Mouse (Mus musculus) CH12.LX (cell line): Measurements from ENCODE around the gene Raf1. TPM values are rescaled to one million over a fixed set of nuclear protein-coding genes. Genes with fewer than 3 reads are reported as not detected.
A peak's percentile ranks its signal among the peaks of the same experiment; 100 is the strongest.

Experiments
- DNase-seq: peaks from one replicate; pipeline ENCODE4 v3.0.0-alpha.2; 2013; ENCODE audit errors: extremely low read depth
- H3K27ac ChIP-seq: 2 replicates; pipeline ENCODE4 v1.5.1; 2012; ENCODE audit warnings: low read depth, mild to moderate bottlenecking, control low read depth, moderate library complexity; ENCODE audit not compliant: insufficient read depth
- H3K27me3 ChIP-seq: replicated peaks from 2 replicates; pipeline ENCODE3; 2012; ENCODE audit warnings: inconsistent platforms
- H3K36me3 ChIP-seq, 2 experiments: replicated peaks in 1 of 2; 2 replicates each; pipeline versions ENCODE3 to v1.6.1; 2012; ENCODE audit warnings: inconsistent platforms in 1 of 2, low read length in 1 of 2, mild to moderate bottlenecking in 1 of 2, mixed read lengths in 1 of 2, moderate library complexity in 1 of 2; ENCODE audit not compliant: control insufficient read depth in 1 of 2, insufficient read depth in 1 of 2
- H3K4me1 ChIP-seq, 2 experiments: 2 replicates each; pipeline ENCODE4 v1.6.1; 2012; ENCODE audit warnings: inconsistent platforms in 1 of 2, moderate library complexity in 1 of 2; ENCODE audit not compliant: insufficient read depth in 2 of 2, control insufficient read depth in 1 of 2
- H3K4me2 ChIP-seq: 2 replicates; pipeline ENCODE4 v1.6.1; 2012; ENCODE audit warnings: low read depth, mild to moderate bottlenecking, control low read depth; ENCODE audit not compliant: poor library complexity, insufficient read depth, severe bottlenecking
- H3K4me3 ChIP-seq, 3 experiments: fragments of 150-350 bp in 1 of 3; sonication (generic) in 1 of 3; replicated peaks in 1 of 3; 2 replicates each; pipeline versions ENCODE3 to v1.5.1; 2011 to 2012; ENCODE audit warnings: low read depth in 2 of 3, low read length in 2 of 3, mild to moderate bottlenecking in 2 of 3, moderate library complexity in 2 of 3, control low read depth in 1 of 3, improper control_type of control experiment in 1 of 3, inconsistent platforms in 1 of 3, mixed read lengths in 1 of 3; ENCODE audit not compliant: poor library complexity in 1 of 3
- H3K79me2 ChIP-seq: replicated peaks from 2 replicates; pipeline ENCODE4 v1.6.1; 2012; ENCODE audit warnings: mild to moderate bottlenecking, moderate library complexity; ENCODE audit not compliant: control insufficient read depth, poor library complexity, insufficient read depth, severe bottlenecking; ENCODE audit errors: extremely low read depth
- H3K9ac ChIP-seq: 2 replicates; pipeline ENCODE4 v1.6.1; 2012; ENCODE audit warnings: low read depth, mild to moderate bottlenecking, control low read depth, moderate library complexity; ENCODE audit not compliant: insufficient read depth
- H3K9me3 ChIP-seq: replicated peaks from 2 replicates; pipeline ENCODE3; 2012; ENCODE audit warnings: low read length, inconsistent platforms, mixed read lengths
- CTCF ChIP-seq, 2 experiments: IDR thresholded peaks in 1 of 2; conservative IDR thresholded peaks in 1 of 2; 2 replicates each; pipeline ENCODE4 v1.5.1; 2011 to 2012; ENCODE audit warnings: low read depth in 2 of 2, low read length in 2 of 2, improper control_type of control experiment in 1 of 2, inconsistent platforms in 1 of 2, mild to moderate bottlenecking in 1 of 2, moderate library complexity in 1 of 2
- IRF4 ChIP-seq: IDR thresholded peaks from 2 replicates; pipeline ENCODE4 v1.6.1; 2014; ENCODE audit warnings: low read depth, mild to moderate bottlenecking, inconsistent platforms, low read length, improper control_type of control experiment
- JUN ChIP-seq: IDR thresholded peaks from 2 replicates; pipeline ENCODE4 v1.6.1; 2011; ENCODE audit warnings: low read depth, mild to moderate bottlenecking, low read length, improper control_type of control experiment, moderate library complexity; ENCODE audit not compliant: insufficient read depth
- MAX ChIP-seq: IDR thresholded peaks from 2 replicates; pipeline ENCODE4 v1.6.1; 2011; ENCODE audit warnings: low read length, improper control_type of control experiment
- MAZ ChIP-seq: IDR thresholded peaks from 2 replicates; pipeline ENCODE4 v1.6.1; 2012; ENCODE audit warnings: low read depth, mild to moderate bottlenecking, inconsistent platforms, low read length, improper control_type of control experiment, moderate library complexity
- MEF2A ChIP-seq: IDR thresholded peaks from 2 replicates; pipeline ENCODE4 v1.6.1; 2014; ENCODE audit warnings: low read depth, mild to moderate bottlenecking, inconsistent platforms, low read length, improper control_type of control experiment, borderline replicate concordance
- MYC ChIP-seq: IDR thresholded peaks from 2 replicates; pipeline ENCODE4 v1.6.1; 2011; ENCODE audit warnings: low read depth, mild to moderate bottlenecking, improper control_type of control experiment, low read length
- NELFE ChIP-seq: IDR thresholded peaks from 2 replicates; pipeline ENCODE4 v1.6.1; 2011; ENCODE audit warnings: low read depth, low read length, improper control_type of control experiment
- NRF1 ChIP-seq: IDR thresholded peaks from 2 replicates; pipeline ENCODE4 v1.6.1; 2014; ENCODE audit warnings: low read depth, mild to moderate bottlenecking, inconsistent platforms, low read length, improper control_type of control experiment, moderate library complexity
- PAX5 ChIP-seq: IDR thresholded peaks from 2 replicates; pipeline ENCODE4 v1.6.1; 2012; ENCODE audit warnings: low read length, inconsistent platforms, mixed read lengths
- POLR2A ChIP-seq: IDR thresholded peaks from 2 replicates; pipeline ENCODE4 v1.6.1; 2011; ENCODE audit warnings: low read depth, mild to moderate bottlenecking, improper control_type of control experiment, low read length
- RCOR1 ChIP-seq: conservative IDR thresholded peaks from 2 replicates; pipeline ENCODE4 v1.6.1; 2012; ENCODE audit warnings: low read depth, mild to moderate bottlenecking, inconsistent platforms, low read length, improper control_type of control experiment
- SMC3 ChIP-seq: IDR thresholded peaks from 2 replicates; pipeline ENCODE4 v1.6.1; 2011; ENCODE audit warnings: low read depth, low read length, improper control_type of control experiment
- TBP ChIP-seq: conservative IDR thresholded peaks from 2 replicates; pipeline ENCODE4 v1.6.1; 2011; ENCODE audit warnings: low read depth, low read length, improper control_type of control experiment
- USF2 ChIP-seq: conservative IDR thresholded peaks from 2 replicates; pipeline ENCODE4 v1.6.1; 2011; ENCODE audit warnings: low read depth, low read length, improper control_type of control experiment
- ZMIZ1 ChIP-seq: IDR thresholded peaks from 2 replicates; pipeline ENCODE4 v1.6.1; 2012; ENCODE audit warnings: low read depth, mild to moderate bottlenecking, inconsistent platforms, low read length, improper control_type of control experiment
- ZNF384 ChIP-seq: IDR thresholded peaks from 2 replicates; pipeline ENCODE4 v1.6.1; 2012; ENCODE audit warnings: low read depth, low read length, improper control_type of control experiment, inconsistent platforms
- dilution Hi-C: fragments of 300-500 bp; cut with MboI; formaldehyde crosslinking; loops from 2 replicates; pipeline ENCODE4 v1.14.3; 2020; ENCODE audit warnings: low sequenced_read_pairs; ENCODE audit not compliant: extremely low pct_unique_long_range_greater_than_20kb, extremely low pct_ligation_motif_present
- in situ Hi-C: fragments of 300-500 bp; cut with MboI; formaldehyde crosslinking; loops from 3 replicates; pipeline ENCODE4 v1.14.3; 2019; ENCODE audit warnings: low sequenced_read_pairs, low pct_ligation_motif_present, low pct_unique_long_range_greater_than_20kb, mixed read lengths
- polyA plus RNA-seq: library from polyadenylated mRNA; unstranded; fragments of >175 nt; gene quantifications from 2 replicates; pipeline ENCODE4 v1.2.1, GENCODE M21; 2012; ENCODE audit warnings: low read depth; ENCODE audit not compliant: insufficient read length
- total RNA-seq, 2 experiments: library from RNA; depleted of rRNA; stranded (reverse); fragments of 300-350 nt in 1 of 2; fragments of >200 nt in 1 of 2; gene quantifications; 2 replicates each; pipeline ENCODE4 v1.2.3; 2012 to 2014

Raf1 gene
- total and polyA plus RNA-seq, 3 experiments, result 53.5 to 79.2 (median 59.8) TPM

GRCm38 (mm10) chr6:115658802-115659201 is 17.6 kb downstream of the Raf1 start:
- in situ Hi-C loops, result no loop called here
- no peak overlapping the region for H3K27ac ChIP-seq

GRCm38 (mm10) chr6:115653939-115654338 is 22.5 kb downstream of the Raf1 start:
- Histone ChIP-seq H3K27me3 (no peaks in the 10 kb centered on the region), H3K4me3 (no peak overlapping the region), H3K79me2 (peaks cover 41% of the 10 kb centered on the region), H3K4me1 (peaks cover 6 to 54% of the 10 kb centered on the region in 2 experiments), H3K36me3 (peaks cover 0 to 12% of the 10 kb centered on the region in 2 experiments), H3K4me2 (no peak overlapping the region), H3K9ac (no peak overlapping the region; the same call in 1 of the 2 replicates), H3K27ac (no peak overlapping the region), H3K9me3 (no peaks in the 10 kb centered on the region)
- TF ChIP-seq MYC (0 out of 2 replicates have a peak, but pooled peaks have one; percentile 21), PAX5 (no peak), ZNF384 (peak; percentile 46; the same call in 1 of the 2 replicates)
- in situ Hi-C loops (no loop called here), dilution Hi-C loops (no loop called here)
- peak; percentile 31 for DNase-seq

More at GRCm38 (mm10) chr6:115658802-115659201, 17.6 kb downstream of the Raf1 start:
- TF ChIP-seq MAZ (no peak), JUN (no peak), ZNF384 (no peak), CTCF (conservative IDR thresholded peaks at IDR 0.05 in 1 of 2, IDR thresholded peaks at IDR 0.05 in 1 of 2; ENCODE audit: low read depth in 2 of 2, low read length in 2 of 2) (no peak), NELFE (no peak), ZMIZ1 (no peak), MEF2A (no peak), RCOR1 (no peak)
- Histone ChIP-seq H3K4me2 (no peak overlapping the region), H3K79me2 (peaks cover 58% of the 10 kb centered on the region), H3K27me3 (no peaks in the 10 kb centered on the region), H3K4me3 (no peak overlapping the region), H3K9ac (no peak overlapping the region), H3K9me3 (no peaks in the 10 kb centered on the region), H3K4me1 (peaks cover 4 to 24% of the 10 kb centered on the region in 2 experiments), H3K36me3 (peaks cover 0 to 27% of the 10 kb centered on the region in 2 experiments)
- dilution Hi-C loops, result no loop called here
- DNase-seq, result no peak

GRCm38 (mm10) chr6:115651719-115652118 is 24.7 kb downstream of the Raf1 start:
- DNase-seq, result no peak
- Histone ChIP-seq H3K27me3 (no peaks in the 10 kb centered on the region), H3K79me2 (peaks cover 41% of the 10 kb centered on the region), H3K4me2 (no peak overlapping the region), H3K9ac (no peak overlapping the region), H3K4me3 (no peak overlapping the region), H3K4me1 (peaks cover 6 to 73% of the 10 kb centered on the region in 2 experiments), H3K27ac (no peak overlapping the region), H3K9me3 (no peaks in the 10 kb centered on the region), H3K36me3 (peaks cover 0 to 7% of the 10 kb centered on the region in 2 experiments)
- no peak for TF ChIP-seq MAX
- TF ChIP-seq IRF4, result no peak
- TF ChIP-seq SMC3, result no peak
- TF ChIP-seq RCOR1, result no peak
- TF ChIP-seq TBP, result no peak
- no peak for TF ChIP-seq POLR2A
- no peak for TF ChIP-seq MEF2A
- no peak for TF ChIP-seq USF2
- no peak for TF ChIP-seq NRF1
- dilution Hi-C loops, result no loop called here
- in situ Hi-C loops, result no loop called here
